15 mouse cellular contexts compared by ENCODE assay signal in the genomic region with DNA sequence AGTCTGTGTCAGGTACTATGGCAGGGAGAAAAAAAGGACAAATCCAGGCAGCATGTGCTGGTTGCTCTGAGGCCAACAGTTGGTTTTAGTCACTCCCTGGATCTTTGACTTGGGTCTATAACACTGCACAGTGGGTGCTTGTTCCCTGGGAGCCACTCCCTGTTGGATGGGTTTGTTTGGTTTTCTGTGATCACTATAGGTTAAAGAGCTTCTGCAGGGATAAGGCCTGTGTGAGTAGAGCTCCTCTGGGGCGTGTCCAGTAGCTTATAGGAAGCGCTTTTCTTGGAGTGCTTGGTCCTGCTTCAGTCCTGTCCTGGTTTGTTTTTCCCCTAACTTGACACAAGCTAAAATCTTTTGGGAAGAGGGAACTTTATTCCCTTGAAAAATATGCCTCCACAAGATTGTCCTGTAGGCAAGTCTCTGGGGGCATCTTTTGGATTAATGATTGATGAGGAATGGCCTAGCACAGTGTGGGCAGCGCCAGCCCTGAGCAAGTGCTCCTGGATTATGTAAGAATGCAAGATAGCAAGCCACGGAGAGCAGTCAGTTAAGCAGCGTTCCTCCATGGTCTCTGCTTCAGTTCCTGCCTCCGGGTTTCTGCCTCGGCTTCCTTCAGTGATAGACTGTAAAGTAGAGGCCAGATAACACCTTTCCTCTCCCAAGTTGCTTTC. TPM values are rescaled to one million over a fixed set of nuclear protein-coding genes. Genes with fewer than 3 reads are reported as not detected.
DNase-seq lines count a peak whose midpoint lies in the region; ATAC-seq and TF ChIP-seq lines count a peak whose summit lies in the region.
"Had no signal": no experiment of that assay in that cellular context is flagged by ENCODE, and none has a peak within 500 bp of the region (broad histone marks: within the 10 kb centered on the region; RNA-seq: fewer than 3 reads in every experiment).

No protein-coding gene starts in this region.

- TF ChIP-seq RAD21 in MEL (IDR thresholded peaks at IDR 0.05; ENCODE audit: low read depth, low read length): no peak

- H3K9me3 ChIP-seq in MEL (replicated peaks; ENCODE audit: insufficient read depth, low read length): no peaks in the 10 kb centered on the region
- H3K9me3 ChIP-seq in intestine, postnatal 0 days (ENCODE audit: control insufficient read depth): no peaks in the 10 kb centered on the region
- no peaks in the 10 kb centered on the region for H3K9me3 ChIP-seq in liver, embryonic 16.5 days (replicated peaks; ENCODE audit: control insufficient read depth, low read length)
- H3K9me3 ChIP-seq: megakaryocyte, embryonic 14.5 days had no signal

- H3K4me3 ChIP-seq in MEL (ENCODE audit: control insufficient read depth in 1 of 2, insufficient read depth in 1 of 2, low read depth in 2 of 2, low read length in 2 of 2): peak overlapping the region in 1 of 2 experiments; percentile 15; a peak in 1 of 4 replicates
- no peak overlapping the region for H3K4me3 ChIP-seq in intestine, postnatal 0 days (ENCODE audit: low read depth, low read length)
- H3K4me3 ChIP-seq in liver, embryonic 16.5 days (ENCODE audit: low read depth, low read length): no peak overlapping the region
- H3K4me3 ChIP-seq: megakaryocyte, embryonic 14.5 days had no signal

- no peak for TF ChIP-seq CTCF in MEL (IDR thresholded peaks at IDR 0.05 in 2 of 3, conservative IDR thresholded peaks at IDR 0.05 in 1 of 3; ENCODE audit: control insufficient read depth in 1 of 3, insufficient read depth in 1 of 3, low read depth in 2 of 3, low read length in 3 of 3, poor library complexity in 1 of 3, severe bottlenecking in 1 of 3)
- TF ChIP-seq CTCF in intestine, postnatal 0 days (IDR thresholded peaks at IDR 0.05; ENCODE audit: low read depth): no peak

- 41% methylated on average over 7 of the region's 7 CpGs for WGBS in intestine, postnatal 0 days
- WGBS in liver, embryonic 16.5 days (ENCODE audit: insufficient replicate concordance): 39% methylated on average over 7 of the region's 7 CpGs

- peaks cover 10 to 14% of the 10 kb centered on the region in 2 experiments for H3K36me3 ChIP-seq in MEL (ENCODE audit: control insufficient read depth in 1 of 2, insufficient read depth in 2 of 2, low read length in 2 of 2)
- peaks cover 47% of the 10 kb centered on the region for H3K36me3 ChIP-seq in intestine, postnatal 0 days (ENCODE audit: control insufficient read depth, insufficient read depth)
- peaks cover 5% of the 10 kb centered on the region for H3K36me3 ChIP-seq in liver, embryonic 16.5 days (ENCODE audit: control insufficient read depth, insufficient read depth)

- peak; percentile 41 to 66 for TF ChIP-seq EP300 in MEL (IDR thresholded peaks at IDR 0.05; ENCODE audit: low read depth in 1 of 2, low read length in 2 of 2)

- DNase-seq in MEL (ENCODE audit: low read depth, low spot score): peak; percentile 31
- DNase-seq in kidney, postnatal 25 days: peak; percentile 60 to 83
- no peak for DNase-seq in left cerebral cortex, postnatal 36 days (ENCODE audit: low spot score in 2 of 2)
- DNase-seq in embryo, embryonic 11 days: no peak
- no peak for DNase-seq in cerebellum, adult 11-12 months
- no peak for DNase-seq in ovary, adult 18-20 months (ENCODE audit: low spot score)
- DNase-seq: cerebellum, postnatal 10 days; heart, postnatal 36 days; lung, adult 18-20 months; spleen, adult 18-20 months had no signal

- H3K4me2 ChIP-seq in intestine, postnatal 0 days (replicated peaks; ENCODE audit: low read depth): no peak overlapping the region
- H3K4me2 ChIP-seq in liver, embryonic 16.5 days (ENCODE audit: low read depth, low read length): no peak overlapping the region

- peak overlapping the region; percentile 46; the same call in 1 of the 2 replicates for H3K27ac ChIP-seq in MEL (ENCODE audit: control insufficient read depth, low read depth, low read length)
- no peak overlapping the region for H3K27ac ChIP-seq in intestine, postnatal 0 days (ENCODE audit: low read depth, low read length)
- H3K27ac ChIP-seq in liver, embryonic 16.5 days (ENCODE audit: low read length): no peak overlapping the region; the same call in none of the 2 replicates
- H3K27ac ChIP-seq: kidney, postnatal 0 days had no signal

- no peaks in the 10 kb centered on the region for H3K79me2 ChIP-seq in MEL (ENCODE audit: control insufficient read depth, insufficient read depth, low read length, poor library complexity)

- intact Hi-C loops in left cerebral cortex, postnatal 36 days (cut with DNase I): no loop called here

- no peaks in the 10 kb centered on the region for H3K27me3 ChIP-seq in MEL (ENCODE audit: control insufficient read depth in 1 of 2, insufficient read depth in 2 of 2, low read length in 2 of 2)
- H3K27me3 ChIP-seq in intestine, postnatal 0 days (replicated peaks; ENCODE audit: control insufficient read depth, insufficient read depth, low read length): no peaks in the 10 kb centered on the region
- H3K27me3 ChIP-seq in liver, embryonic 16.5 days (ENCODE audit: control insufficient read depth, insufficient read depth, low read depth, low read length): no peaks in the 10 kb centered on the region
- H3K27me3 ChIP-seq: megakaryocyte, embryonic 14.5 days had no signal

- no peak for TF ChIP-seq POLR2A in MEL (IDR thresholded peaks at IDR 0.05; ENCODE audit: control insufficient read depth in 1 of 2, insufficient read depth in 1 of 2, low read depth in 1 of 2, low read length in 2 of 2, poor library complexity in 1 of 2)

- peak; percentile 86 for ATAC-seq in intestine, postnatal 0 days
- ATAC-seq in liver, embryonic 16.5 days (ENCODE audit: low read depth): peak; percentile 90
- ATAC-seq: activated CD4-positive, CD25-positive, alpha-beta regulatory T cell, adult 4 months had no signal

- H3K9ac ChIP-seq in MEL (ENCODE audit: control insufficient read depth, low read depth, low read length, poor library complexity, severe bottlenecking): no peak overlapping the region
- no peak overlapping the region for H3K9ac ChIP-seq in intestine, postnatal 0 days (ENCODE audit: low read depth, low read length)
- no peak overlapping the region for H3K9ac ChIP-seq in liver, embryonic 16.5 days (ENCODE audit: low read depth, low read length)

- H3K4me1 ChIP-seq in MEL (ENCODE audit: control insufficient read depth in 1 of 2, insufficient read depth in 2 of 2, low read length in 2 of 2): peaks cover 11 to 12% of the 10 kb centered on the region in 2 experiments
- no peaks in the 10 kb centered on the region for H3K4me1 ChIP-seq in intestine, postnatal 0 days (replicated peaks; ENCODE audit: control insufficient read depth, insufficient read depth, low read length)
- H3K4me1 ChIP-seq in liver, embryonic 16.5 days (ENCODE audit: control insufficient read depth, low read depth, low read length): no peaks in the 10 kb centered on the region

TF ChIP-seq in MEL, 35 proteins besides CTCF, POLR2A, EP300 and RAD21:
- no peak for TF ChIP-seq MAX (IDR thresholded peaks at IDR 0.05; ENCODE audit: low read length)
- 0 out of 2 replicates have a peak, but pooled peaks have one; percentile 27 for TF ChIP-seq TCF12 (IDR thresholded peaks at IDR 0.05; ENCODE audit: low read depth, low read length)
- TF ChIP-seq UBTF (IDR thresholded peaks at IDR 0.05; ENCODE audit: borderline replicate concordance, insufficient read depth, low read depth, low read length): no peak
- TF ChIP-seq TBP (IDR thresholded peaks at IDR 0.05; ENCODE audit: low read depth, low read length): no peak
- TF ChIP-seq ZKSCAN1 (IDR thresholded peaks at IDR 0.05; ENCODE audit: low read depth, low read length): 0 out of 2 replicates have a peak, but pooled peaks have one; percentile 41
- no peak for TF ChIP-seq NRF1 (IDR thresholded peaks at IDR 0.05; ENCODE audit: insufficient read depth, low read depth, low read length, poor library complexity, severe bottlenecking)
- peak; percentile 43 for TF ChIP-seq GATA1 (IDR thresholded peaks at IDR 0.05; ENCODE audit: low read depth, low read length)
- TF ChIP-seq SMC3 (IDR thresholded peaks at IDR 0.05; ENCODE audit: low read depth, low read length): no peak
- TF ChIP-seq RCOR1 (IDR thresholded peaks at IDR 0.05; ENCODE audit: low read depth, low read length): 0 out of 2 replicates have a peak, but pooled peaks have one; percentile 33
- TF ChIP-seq MYB (IDR thresholded peaks at IDR 0.05; ENCODE audit: low read depth, low read length): peak; percentile 50; the same call in 1 of the 2 replicates
- no peak for TF ChIP-seq NELFE (IDR thresholded peaks at IDR 0.05; ENCODE audit: low read depth, low read length)

RNA-seq across cellular contexts. Expression of a gene that starts 43.0 kb away (rescaled TPM):
- total RNA-seq in MEL (2012; rRNA removed): 0.35 and 0.46 TPM in 2 replicates
- polyA plus RNA-seq in MEL (2012; ENCODE audit: insufficient read depth in 1 of 2, insufficient read length in 2 of 2, low read depth in 1 of 2, low replicate concordance in 2 of 2, missing spikeins in 1 of 2): under 1 TPM in 1 of 2 experiments, not detected in 1; 0.01 TPM
- polyA plus RNA-seq in intestine, postnatal 0 days (2015; fragmentation: Nextera tagmentation; extraction: Ambion mirVana): 0.17 and 0.34 TPM in 2 replicates
- 0.24 and 0.25 TPM in 2 replicates for polyA plus RNA-seq in liver, embryonic 16.5 days (2015; fragmentation: Nextera tagmentation; extraction: Ambion mirVana)
- under 1 TPM; 0.27 to 0.86 TPM for total RNA-seq in left cerebral cortex, postnatal 36 days (2021)
- total RNA-seq: heart, postnatal 36 days had no signal

RNA-seq across cellular contexts. Expression of a gene that starts 59.8 kb away (rescaled TPM):
- 20.5 and 20.8 TPM in 2 replicates for total RNA-seq in MEL (2012; rRNA removed)
- 10 to 100 TPM in 1 of 2 experiments, not detected in 1; 21.7 TPM for polyA plus RNA-seq in MEL (2012; ENCODE audit: insufficient read depth in 1 of 2, insufficient read length in 2 of 2, low read depth in 1 of 2, low replicate concordance in 2 of 2, missing spikeins in 1 of 2)
- 37.3 and 42.6 TPM in 2 replicates for polyA plus RNA-seq in intestine, postnatal 0 days (2015; fragmentation: Nextera tagmentation; extraction: Ambion mirVana)
- polyA plus RNA-seq in liver, embryonic 16.5 days (2015; fragmentation: Nextera tagmentation; extraction: Ambion mirVana): 25.7 and 28.0 TPM in 2 replicates
- 10 to 100 TPM; 52.8 to 60.8 TPM for total RNA-seq in left cerebral cortex, postnatal 36 days (2021)

Comparison
In these comparisons a context has a peak if more than half of its experiments do, and no peak if none do; other contexts are left out.
1. DNase-seq: peak in MEL (single experiment) and kidney, postnatal 25 days (2 of 2); none in left cerebral cortex, postnatal 36 days (0 of 2), embryo, embryonic 11 days (single experiment), cerebellum, adult 11-12 months (single experiment) and ovary, adult 18-20 months (single experiment).